ENCODE assay signal across 9 mouse cellular contexts in the genomic region with DNA sequence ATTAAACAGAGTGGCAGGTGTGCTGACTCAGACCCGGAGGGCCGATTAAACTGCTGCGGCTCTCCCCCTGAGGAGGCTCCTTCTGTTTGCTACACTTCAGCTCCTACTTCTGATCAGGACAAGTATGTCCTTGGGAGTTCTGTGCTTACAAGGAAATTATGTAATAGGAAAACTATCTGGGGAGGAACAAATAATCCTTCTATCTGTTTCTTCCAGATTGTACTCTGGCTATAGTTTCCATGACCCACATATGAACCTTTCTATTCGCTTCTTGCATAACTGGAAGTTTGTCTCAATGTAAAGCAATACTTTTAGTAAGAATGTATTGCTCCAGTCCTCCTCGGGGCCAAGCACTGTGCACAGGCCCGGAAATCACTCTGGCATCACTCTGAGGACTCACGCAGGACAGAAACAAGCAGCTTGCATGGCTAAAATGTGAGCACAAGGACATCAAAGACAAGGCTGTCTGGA. TPM values are rescaled to one million over a fixed set of nuclear protein-coding genes. Genes with fewer than 3 reads are reported as not detected.
DNase-seq lines count a peak whose midpoint lies in the region; ATAC-seq lines count a peak whose summit lies in the region.
"Had no signal": no experiment of that assay in that cellular context is flagged by ENCODE, and none has a peak within 500 bp of the region (broad histone marks: within the 10 kb centered on the region; RNA-seq: fewer than 3 reads in every experiment).

No protein-coding gene starts in this region.

- no peaks in the 10 kb centered on the region for H3K36me3 ChIP-seq in midbrain, embryonic 14.5 days (ENCODE audit: control insufficient read depth, insufficient read depth, low read length)
- H3K36me3 ChIP-seq in midbrain, embryonic 11.5 days (ENCODE audit: control insufficient read depth, insufficient read depth, low read length): no peaks in the 10 kb centered on the region

- WGBS in midbrain, embryonic 14.5 days: 60% methylated on average over 7 of the region's 7 CpGs
- WGBS in midbrain, embryonic 11.5 days: 71% methylated on average over 7 of the region's 7 CpGs

- DNase-seq in midbrain, embryonic 14.5 days: peak; percentile 8
- DNase-seq in midbrain, embryonic 11.5 days (ENCODE audit: low spot score, missing footprints): no peak
- peak; percentile 6 for DNase-seq in heart, postnatal 25 days (ENCODE audit: low spot score)
- DNase-seq in lung, postnatal 10 days: peak; percentile 47
- DNase-seq in thymus, postnatal 25 days: peak; percentile 38
- no peak for DNase-seq in layer of hippocampus, adult 9-10 months (ENCODE audit: low spot score)
- DNase-seq in Muller cell, postnatal 12 days (ENCODE audit: inconsistent ontology term): no peak
- no peak for DNase-seq in urinary bladder, adult 2 months (ENCODE audit: low spot score)
- DNase-seq: cerebellum, postnatal 36 days had no signal

- H3K27me3 ChIP-seq in midbrain, embryonic 14.5 days (ENCODE audit: control insufficient read depth, insufficient read depth, low read length): no peaks in the 10 kb centered on the region
- no peaks in the 10 kb centered on the region for H3K27me3 ChIP-seq in midbrain, embryonic 11.5 days (ENCODE audit: control insufficient read depth, insufficient read depth, low read length)

- no peak overlapping the region for H3K4me3 ChIP-seq in midbrain, embryonic 14.5 days (replicated peaks; ENCODE audit: low read depth, low read length)
- H3K4me3 ChIP-seq in midbrain, embryonic 11.5 days (ENCODE audit: low read depth, low read length): no peak overlapping the region

- H3K27ac ChIP-seq in midbrain, embryonic 14.5 days (replicated peaks; ENCODE audit: low read depth, low read length): 0 out of 2 replicates have a peak overlapping the region, but pooled peaks have one; percentile 14
- H3K27ac ChIP-seq in midbrain, embryonic 11.5 days (ENCODE audit: low read depth, low read length): no peak overlapping the region

- no peaks in the 10 kb centered on the region for H3K4me1 ChIP-seq in midbrain, embryonic 14.5 days (ENCODE audit: control insufficient read depth, insufficient read depth, low read length)
- no peaks in the 10 kb centered on the region for H3K4me1 ChIP-seq in midbrain, embryonic 11.5 days (ENCODE audit: control insufficient read depth, insufficient read depth, low read length)

- no peaks in the 10 kb centered on the region for H3K9me3 ChIP-seq in midbrain, embryonic 14.5 days (ENCODE audit: control insufficient read depth, low read length)
- H3K9me3 ChIP-seq in midbrain, embryonic 11.5 days (ENCODE audit: control insufficient read depth, low read length): no peaks in the 10 kb centered on the region

- H3K9ac ChIP-seq in midbrain, embryonic 14.5 days (replicated peaks; ENCODE audit: low read length): no peak overlapping the region
- H3K9ac ChIP-seq in midbrain, embryonic 11.5 days (ENCODE audit: low read length): no peak overlapping the region

- intact Hi-C loops in heart, postnatal 25 days (cut with DNase I): no loop called here

- ATAC-seq in midbrain, embryonic 14.5 days (ENCODE audit: low FRiP score, low TSS enrichment): no peak
- ATAC-seq in midbrain, embryonic 11.5 days (ENCODE audit: low FRiP score): no peak

- H3K4me2 ChIP-seq in midbrain, embryonic 14.5 days (ENCODE audit: low read length): no peak overlapping the region
- H3K4me2 ChIP-seq in midbrain, embryonic 11.5 days: no peak overlapping the region

RNA-seq across cellular contexts. Expression of a gene that starts 43.9 kb away (rescaled TPM):
- 54.9 and 59.8 TPM in 2 replicates for polyA plus RNA-seq in midbrain, embryonic 14.5 days (2014; fragmentation: Nextera tagmentation; extraction: Ambion mirVana)
- 70.0 and 75.2 TPM in 2 replicates for polyA plus RNA-seq in midbrain, embryonic 11.5 days (2014; fragmentation: Nextera tagmentation; extraction: Ambion mirVana)
- total RNA-seq in heart, postnatal 25 days (2021): 100 to 1,000 TPM; 206 to 224 TPM
- 91.0 and 96.7 TPM in 2 replicates for polyA plus RNA-seq in urinary bladder, adult 2 months (2012; rRNA removed)

Comparison
In these comparisons a context has a peak if more than half of its experiments do, and no peak if none do; other contexts are left out.
1. DNase-seq: peak in midbrain, embryonic 14.5 days (single experiment), heart, postnatal 25 days (single experiment), lung, postnatal 10 days (single experiment) and thymus, postnatal 25 days (single experiment); none in midbrain, embryonic 11.5 days (single experiment), layer of hippocampus, adult 9-10 months (single experiment), Muller cell, postnatal 12 days (single experiment) and urinary bladder, adult 2 months (single experiment).